Mouse (Mus musculus): ENCODE measurements around the gene Sod3.

Gene Sod3

DNA sequence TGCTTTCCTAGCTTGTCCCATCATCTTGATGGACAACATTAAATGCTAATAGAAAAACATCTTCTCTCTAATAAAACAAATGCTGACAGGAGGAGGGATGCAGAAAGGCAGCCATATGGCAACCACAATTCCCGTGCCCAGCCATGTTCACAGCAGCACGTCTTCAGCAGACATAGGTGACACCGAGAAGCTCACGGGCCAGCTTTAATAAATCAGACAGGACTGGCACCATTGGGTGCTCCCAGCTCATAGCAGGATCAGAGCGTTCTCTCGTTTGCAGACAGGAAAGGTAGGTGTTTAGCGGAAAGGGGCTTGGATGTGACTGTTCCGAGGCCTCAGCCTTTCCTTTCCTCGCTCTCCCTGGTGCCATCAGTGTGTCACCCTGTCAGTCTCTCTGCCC lies 12.3 kb downstream of the Sod3 start:
- DNase-seq (ENCODE audit: extremely low read depth, low read depth, low spot score) = no peak

DNA sequence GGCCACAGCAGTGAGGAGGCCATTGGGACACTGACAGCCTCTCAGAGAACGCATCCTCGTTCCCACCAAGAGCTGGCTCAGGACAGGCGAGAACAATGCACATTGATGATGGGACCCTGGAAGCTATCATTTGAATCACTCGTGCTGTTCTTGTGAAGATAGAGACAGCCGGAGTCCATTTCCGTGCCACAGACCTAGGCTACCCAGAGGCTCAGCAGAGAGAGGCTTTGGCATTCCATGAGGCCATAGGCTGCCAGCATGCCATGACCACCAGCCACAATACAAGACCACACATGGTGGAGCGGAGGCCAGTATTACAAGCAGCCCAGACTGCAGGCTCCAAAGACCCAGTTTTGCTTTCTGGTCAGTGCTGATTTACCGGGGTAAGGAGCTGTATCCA lies 19.2 kb downstream of the Sod3 start:
- DNase-seq (ENCODE audit: extremely low read depth, low read depth, low spot score) = no peak

DNA sequence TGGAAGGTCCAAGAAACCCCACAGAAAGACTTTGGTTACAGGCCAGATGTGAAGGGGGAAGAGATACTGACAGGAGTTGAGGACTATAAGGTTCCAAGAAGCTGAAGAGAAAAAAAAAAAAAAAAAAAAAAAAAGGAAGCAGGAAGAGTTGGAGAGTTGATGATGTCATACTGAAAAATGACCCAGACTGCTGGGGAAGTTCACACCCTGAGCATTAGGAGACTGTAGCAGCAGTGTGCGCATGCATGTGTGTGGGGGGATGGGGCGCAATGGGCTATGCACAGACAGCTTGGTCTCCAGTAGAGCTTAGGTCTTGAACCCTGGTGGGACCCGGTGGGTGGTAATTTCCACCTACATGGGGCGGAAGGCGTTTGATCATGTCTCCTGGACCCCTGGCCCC lies 20.2 kb downstream of the Sod3 start:
- DNase-seq (ENCODE audit: extremely low read depth, low read depth, low spot score) = no peak

DNA sequence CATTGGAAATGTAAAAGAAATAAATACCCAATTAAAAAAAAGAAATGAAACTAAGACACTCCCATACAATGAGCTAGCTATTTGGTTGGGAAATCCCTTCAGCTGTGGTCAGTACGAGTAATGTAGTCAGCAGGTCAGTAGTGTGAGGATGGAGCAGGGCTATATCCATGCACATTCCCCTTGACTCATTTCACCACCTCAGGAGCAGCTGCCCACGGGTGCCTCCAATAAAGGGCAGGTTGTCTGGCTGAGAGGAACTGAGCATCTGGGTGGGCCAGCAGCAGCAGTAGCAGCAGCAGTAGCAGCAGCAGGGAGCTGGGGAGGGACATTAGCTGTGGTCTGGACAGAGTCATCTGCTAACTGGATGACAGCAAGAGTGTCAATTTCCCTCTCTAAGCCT lies 22.4 kb downstream of the Sod3 start:
- no peak for DNase-seq (ENCODE audit: extremely low read depth, low read depth, low spot score)

DNA sequence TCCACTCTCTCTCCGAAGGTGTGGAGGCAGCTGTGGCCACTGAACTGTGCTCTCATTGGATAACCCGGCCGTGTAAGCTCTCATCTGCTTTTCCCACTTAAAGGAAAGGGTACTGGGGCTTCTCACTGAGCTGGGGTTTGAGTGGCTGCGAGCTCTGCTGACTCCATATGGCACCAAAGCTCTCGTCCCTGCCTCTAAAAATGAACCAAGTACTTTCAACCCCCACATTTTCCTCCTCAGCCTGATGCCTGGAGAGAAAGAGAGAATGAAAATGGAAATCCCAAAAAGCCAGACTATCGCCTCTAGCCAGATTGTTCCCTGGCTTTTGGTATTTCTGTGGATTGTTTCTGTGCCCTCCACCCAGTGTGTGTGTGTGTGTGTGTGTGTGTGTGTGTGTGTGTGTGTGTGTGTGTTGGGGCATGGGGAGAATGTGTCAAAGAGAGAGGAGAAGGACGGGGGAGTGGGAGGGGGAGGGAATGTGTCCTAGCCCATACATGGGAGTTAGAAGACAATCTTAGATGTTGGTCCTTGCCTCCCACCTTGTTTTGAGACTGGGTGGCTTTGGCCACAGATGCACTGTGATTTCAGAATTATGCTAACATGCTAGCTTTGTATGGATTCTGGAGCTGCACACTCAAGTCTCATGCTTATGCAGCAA lies 24.6 kb downstream of the Sod3 start:
- no peak for DNase-seq (ENCODE audit: extremely low read depth, low read depth, low spot score)

DNA sequence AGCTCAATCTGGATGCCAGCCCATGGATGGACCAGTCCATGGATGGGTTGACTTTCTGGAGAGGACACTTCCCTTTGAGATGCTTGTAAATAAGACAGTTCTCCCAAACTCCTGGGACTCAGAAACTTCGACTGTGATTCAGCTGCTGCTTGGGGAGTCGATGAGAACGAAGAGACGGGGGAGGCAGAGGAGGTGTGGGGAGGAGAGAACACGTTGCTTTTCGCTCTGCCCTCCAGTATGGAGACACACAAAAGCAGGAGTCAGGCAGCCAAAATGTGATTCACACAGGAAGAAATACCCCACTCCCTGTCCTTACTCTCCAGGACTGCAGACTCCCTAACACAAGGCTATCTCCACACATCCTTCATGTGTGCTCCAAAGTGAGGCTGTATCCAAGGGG lies 26.8 kb downstream of the Sod3 start:
- no peak for DNase-seq (ENCODE audit: extremely low read depth, low read depth, low spot score)

DNA sequence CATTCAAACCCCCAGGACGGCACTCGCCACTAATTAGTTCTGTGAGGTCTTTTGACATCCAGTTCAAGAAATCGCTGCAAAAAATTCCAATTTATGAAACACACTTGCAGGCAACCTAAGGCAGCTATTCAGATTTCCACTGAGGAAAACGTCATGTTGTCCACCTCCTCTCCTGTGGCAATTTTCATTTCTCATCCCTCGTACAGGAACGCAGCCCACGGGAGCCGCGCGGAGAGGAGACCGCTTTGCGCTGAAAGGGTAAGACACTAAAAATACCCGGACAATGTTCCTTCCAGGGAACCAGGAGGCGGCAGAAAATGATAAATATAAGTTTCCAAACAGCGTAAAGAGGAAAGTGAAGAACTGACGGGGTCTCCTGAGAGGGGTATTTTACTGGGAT lies 27.9 kb downstream of the Sod3 start:
- no peak for DNase-seq (ENCODE audit: extremely low read depth, low read depth, low spot score)

DNA sequence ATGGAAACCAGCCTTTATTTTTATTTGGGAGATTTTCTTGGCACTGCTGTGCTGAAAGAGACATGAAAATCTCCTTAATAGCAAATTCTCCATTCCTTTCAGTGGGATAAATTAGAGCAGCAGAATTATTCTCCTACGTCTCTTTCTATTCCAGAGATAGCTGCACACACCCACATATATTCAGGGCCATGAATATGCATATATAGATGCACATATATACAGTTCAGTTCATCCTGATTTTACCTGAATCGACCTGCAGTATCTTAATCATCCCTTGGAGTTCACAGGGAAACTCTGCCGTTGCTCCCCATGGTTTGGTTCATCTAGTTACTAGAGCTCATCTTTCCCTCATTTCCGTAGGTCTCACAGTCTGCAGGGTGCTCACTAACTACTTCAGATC lies 30.2 kb downstream of the Sod3 start:
- DNase-seq (ENCODE audit: extremely low read depth, low read depth, low spot score) = no peak

DNA sequence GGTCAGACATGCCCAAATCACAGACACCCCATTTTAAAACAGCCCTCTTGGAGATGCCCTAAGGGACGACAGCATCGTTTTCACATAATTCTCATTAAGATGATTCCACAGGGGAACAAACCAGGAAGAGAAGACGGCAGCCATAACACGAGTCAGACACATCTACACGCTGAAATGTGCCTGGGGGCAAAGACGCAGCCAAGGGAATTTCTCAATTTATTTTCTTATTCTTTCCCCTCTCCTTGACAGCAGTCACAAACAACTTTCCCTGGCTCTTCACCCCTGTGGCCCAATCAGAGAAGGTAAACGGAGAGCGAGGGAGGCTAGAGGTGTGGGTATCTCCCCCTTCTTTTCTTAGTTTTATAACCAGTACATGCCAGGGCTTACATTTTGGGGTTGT lies 40.8 kb downstream of the Sod3 start:
- DNase-seq (ENCODE audit: extremely low read depth, low read depth, low spot score) = no peak

DNA sequence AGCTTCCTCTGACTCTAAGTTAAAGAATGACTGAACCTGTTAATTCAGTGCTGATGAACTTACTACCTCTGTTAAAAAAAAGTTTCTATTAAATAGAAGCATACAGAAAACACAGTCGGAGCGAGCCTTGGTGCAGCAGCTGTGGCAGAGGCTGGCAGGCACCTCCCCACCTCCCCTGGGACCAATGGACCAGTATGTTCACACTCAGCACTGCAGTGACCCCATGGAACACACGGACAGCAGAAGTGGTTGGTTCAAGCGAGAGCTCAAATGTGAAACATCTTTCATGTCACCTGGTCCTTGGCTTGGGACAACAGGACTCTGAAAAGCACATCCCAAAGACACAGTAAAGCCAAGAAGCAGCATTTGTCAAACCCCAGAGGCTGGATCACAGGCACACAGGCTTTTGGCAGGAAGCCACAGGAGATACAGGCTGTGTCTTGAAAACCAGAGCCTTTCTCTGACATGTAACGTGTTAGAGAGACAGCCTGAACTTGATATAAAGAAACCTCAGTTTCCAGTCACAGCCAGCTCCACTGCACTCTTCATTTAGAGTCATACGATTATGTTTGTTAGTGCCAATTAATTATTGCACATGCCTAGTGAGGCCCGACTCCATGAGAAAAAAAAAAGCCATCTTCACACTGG lies 45.2 kb downstream of the Sod3 start:
- DNase-seq (ENCODE audit: extremely low read depth, low read depth, low spot score) = no peak

DNA sequence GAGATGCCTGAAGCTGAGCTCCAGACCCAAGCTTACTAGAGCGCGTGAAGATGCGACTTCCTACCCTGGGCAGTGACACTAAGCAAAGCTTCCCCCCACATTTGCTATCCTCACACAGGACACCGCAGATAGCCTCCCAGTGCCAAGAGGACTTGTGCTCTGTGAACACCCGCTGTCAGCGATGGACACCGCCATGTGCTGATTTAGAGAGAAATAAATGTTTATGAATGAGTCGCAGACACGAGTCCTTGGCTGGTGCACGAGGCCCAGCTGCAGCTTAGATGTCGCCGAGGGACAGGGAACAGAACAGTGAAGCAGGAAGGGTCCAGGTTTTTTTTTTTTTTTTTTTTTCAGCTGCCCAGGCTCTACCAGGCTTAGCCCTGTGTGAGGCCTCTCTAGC lies 46.6 kb downstream of the Sod3 start:
- DNase-seq (ENCODE audit: extremely low read depth, low read depth, low spot score) = no peak

DNA sequence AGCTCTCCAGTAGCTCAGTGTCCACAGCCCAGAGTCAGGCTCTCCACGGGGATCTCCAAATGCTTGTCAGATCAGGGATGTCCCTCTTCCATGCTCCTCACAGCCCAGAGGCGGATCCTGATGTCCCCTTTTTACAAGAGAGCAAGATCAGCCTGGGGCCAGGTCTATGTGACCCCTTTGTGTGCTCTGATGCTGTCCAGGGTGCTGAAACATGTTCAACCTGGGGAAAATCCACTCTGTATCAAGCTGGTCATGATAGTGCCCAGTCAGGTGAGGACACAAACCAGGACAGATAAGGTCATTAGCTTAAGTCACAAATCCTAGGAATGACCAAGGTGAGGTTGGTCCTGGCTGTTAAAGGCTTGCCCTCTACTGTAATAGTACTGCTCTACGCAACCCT lies 48.0 kb downstream of the Sod3 start:
- no peak for DNase-seq (ENCODE audit: extremely low read depth, low read depth, low spot score)

DNA sequence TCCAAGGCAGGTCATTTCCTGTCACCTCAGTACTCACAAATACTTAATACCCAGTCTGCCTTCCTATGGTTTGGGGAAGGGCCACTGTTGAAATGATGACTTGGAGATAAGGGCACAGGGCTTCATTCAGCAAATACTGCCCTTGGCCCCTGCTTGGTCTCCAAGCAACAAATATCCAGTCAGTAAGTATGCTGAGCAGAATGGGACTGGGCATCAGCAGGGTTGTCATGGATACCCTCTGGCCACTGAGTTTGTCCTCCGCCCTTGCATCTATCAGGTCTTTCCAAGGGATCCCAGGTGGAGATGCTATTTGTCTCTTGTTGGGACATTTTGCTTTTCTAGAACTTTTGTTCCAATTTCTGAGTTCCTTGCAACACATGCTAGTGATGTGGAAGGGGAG lies 51.6 kb downstream of the Sod3 start:
- no peak for DNase-seq (ENCODE audit: extremely low read depth, low read depth, low spot score)

DNA sequence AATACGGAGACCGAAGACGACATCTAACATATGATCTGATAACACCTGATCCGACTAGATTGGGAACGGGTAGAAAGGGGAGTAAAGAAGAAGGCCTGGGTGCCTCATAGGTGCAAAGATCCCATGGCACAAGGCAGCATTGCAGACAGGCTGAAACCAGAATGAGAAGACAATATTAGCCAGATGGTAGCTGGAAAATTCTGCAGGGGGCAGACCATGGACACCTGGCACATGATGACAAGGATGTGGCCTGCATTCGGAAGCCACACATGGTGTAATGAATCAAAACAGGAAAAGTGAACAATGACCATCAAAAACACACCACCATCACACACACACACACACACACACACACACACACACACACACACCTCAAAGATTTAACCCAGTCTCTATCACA lies 52.3 kb downstream of the Sod3 start:
- DNase-seq (ENCODE audit: extremely low read depth, low read depth, low spot score) = no peak

DNA sequence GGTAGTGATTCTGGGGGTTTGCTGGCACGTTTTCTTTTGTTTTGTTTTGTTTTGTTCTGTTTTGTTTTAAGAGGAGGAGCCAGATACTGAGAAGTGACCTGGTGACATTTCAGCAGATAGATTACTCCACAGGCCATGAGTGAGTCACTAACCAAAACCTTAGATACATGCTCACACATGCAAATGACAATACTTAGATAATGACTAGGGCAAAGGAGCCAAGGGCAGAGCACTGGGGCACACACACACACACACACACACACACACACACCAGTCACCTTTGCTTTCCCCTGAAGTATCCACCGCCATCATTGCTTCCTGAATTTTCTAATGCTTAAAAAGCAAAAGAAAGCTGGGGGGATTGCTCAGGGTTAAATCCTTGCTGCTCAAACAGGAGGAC lies 52.9 kb downstream of the Sod3 start:
- no peak for DNase-seq (ENCODE audit: extremely low read depth, low read depth, low spot score)
